9 mouse cellular contexts compared by ENCODE assay signal in genomic region chr15:83350859-83351258, GRCm38 (mm10). TPM values are rescaled to one million over a fixed set of nuclear protein-coding genes. Genes with fewer than 3 reads are reported as not detected.
A peak's percentile ranks its signal among the peaks of the same experiment; 100 is the strongest.
DNase-seq lines count a peak whose midpoint lies in the region; ATAC-seq lines count a peak whose summit lies in the region.
"Had no signal": no experiment of that assay in that cellular context is flagged by ENCODE, and none has a peak within 500 bp of the region (broad histone marks: within the 10 kb centered on the region; RNA-seq: fewer than 3 reads in every experiment).

No protein-coding gene starts in this region.

- 42% methylated on average over 2 of the region's 2 CpGs for WGBS in kidney, embryonic 14.5 days
- WGBS in embryonic facial prominence, embryonic 11.5 days, result 66% methylated on average over 2 of the region's 2 CpGs

- H3K27ac ChIP-seq in kidney, embryonic 14.5 days (ENCODE audit: low read depth, low read length), result no peak overlapping the region
- H3K27ac ChIP-seq in embryonic facial prominence, embryonic 11.5 days (replicated peaks; ENCODE audit: low read depth, low read length), result no peak overlapping the region

- H3K36me3 ChIP-seq in kidney, embryonic 14.5 days (ENCODE audit: control insufficient read depth, insufficient read depth, low read length), result no peaks in the 10 kb centered on the region
- no peaks in the 10 kb centered on the region for H3K36me3 ChIP-seq in embryonic facial prominence, embryonic 11.5 days (replicated peaks; ENCODE audit: control insufficient read depth, insufficient read depth, low read depth, low read length)

- peak overlapping the region; percentile 85 for H3K9ac ChIP-seq in kidney, embryonic 14.5 days (ENCODE audit: low read depth, low read length)
- H3K9ac ChIP-seq in embryonic facial prominence, embryonic 11.5 days (replicated peaks; ENCODE audit: low read length), result peak overlapping the region; percentile 56

- H3K4me3 ChIP-seq in kidney, embryonic 14.5 days (ENCODE audit: low read length), result no peak overlapping the region; the same call in 1 of the 2 replicates
- no peak overlapping the region; the same call in 1 of the 2 replicates for H3K4me3 ChIP-seq in embryonic facial prominence, embryonic 11.5 days (ENCODE audit: low read depth, low read length)

- no peak for DNase-seq in kidney, postnatal 36 days
- DNase-seq in embryonic facial prominence, embryonic 11.5 days (ENCODE audit: low spot score), result no peak
- DNase-seq in induced T-regulatory cell, adult 2 months (ENCODE audit: low read depth), result peak; percentile 26
- peak; percentile 53 for DNase-seq in lung, postnatal 36 days
- no peak for DNase-seq in right cerebral cortex, postnatal 25 days
- no peak for DNase-seq in cerebellum, postnatal 25 days
- no peak for DNase-seq in spleen, postnatal 10 days (ENCODE audit: low spot score in 2 of 2)

- H3K4me2 ChIP-seq in kidney, embryonic 14.5 days (replicated peaks; ENCODE audit: low read depth, low read length), result peak overlapping the region; percentile 91
- H3K4me2 ChIP-seq in embryonic facial prominence, embryonic 11.5 days (ENCODE audit: low read depth, low read length), result no peak overlapping the region; the same call in 1 of the 2 replicates

- no peak for ATAC-seq in kidney, embryonic 14.5 days (ENCODE audit: low FRiP score, low TSS enrichment)
- no peak for ATAC-seq in embryonic facial prominence, embryonic 11.5 days (replicated peaks; ENCODE audit: insufficient number of reproducible peaks, low FRiP score, low TSS enrichment, low read depth)

- H3K4me1 ChIP-seq in kidney, embryonic 14.5 days (ENCODE audit: control insufficient read depth, insufficient read depth, low read length), result peaks cover 14% of the 10 kb centered on the region; the same call in 1 of the 2 replicates
- no peaks in the 10 kb centered on the region for H3K4me1 ChIP-seq in embryonic facial prominence, embryonic 11.5 days (ENCODE audit: control insufficient read depth, insufficient read depth, low read length)

- no peaks in the 10 kb centered on the region for H3K27me3 ChIP-seq in kidney, embryonic 14.5 days (ENCODE audit: control insufficient read depth, insufficient read depth, low read length)
- H3K27me3 ChIP-seq in embryonic facial prominence, embryonic 11.5 days (ENCODE audit: control insufficient read depth, insufficient read depth, low read length), result no peaks in the 10 kb centered on the region

- H3K9me3 ChIP-seq in kidney, embryonic 14.5 days (ENCODE audit: control insufficient read depth, low read length), result no peaks in the 10 kb centered on the region
- H3K9me3 ChIP-seq in embryonic facial prominence, embryonic 11.5 days (replicated peaks; ENCODE audit: control insufficient read depth, low read length), result no peaks in the 10 kb centered on the region
- H3K9me3 ChIP-seq: G1E had no signal

RNA-seq across cellular contexts. Expression of gene Arfgap3, which starts 0.8 kb away (rescaled TPM):
- 25.7 and 33.3 TPM in 2 replicates for polyA plus RNA-seq in kidney, embryonic 14.5 days (2014; fragmentation: Nextera tagmentation; extraction: Ambion mirVana)
- polyA plus RNA-seq in embryonic facial prominence, embryonic 11.5 days (2014; fragmentation: Nextera tagmentation; extraction: Ambion mirVana), result 37.0 and 40.8 TPM in 2 replicates

Comparison
In these comparisons a context has a peak if more than half of its experiments do, and no peak if none do; other contexts are left out.
1. DNase-seq: peak in induced T-regulatory cell, adult 2 months (single experiment) and lung, postnatal 36 days (single experiment); none in kidney, postnatal 36 days (0 of 2), embryonic facial prominence, embryonic 11.5 days (single experiment), right cerebral cortex, postnatal 25 days (single experiment), cerebellum, postnatal 25 days (0 of 2) and spleen, postnatal 10 days (0 of 2).